Mouse (Mus musculus): ENCODE measurements around the gene A230072I06Rik. TPM values are rescaled to one million over a fixed set of nuclear protein-coding genes. Genes with fewer than 3 reads are reported as not detected.

A230072I06Rik gene
- polyA plus RNA-seq, 1 experiment from 2014 or later: not detected

DNA sequence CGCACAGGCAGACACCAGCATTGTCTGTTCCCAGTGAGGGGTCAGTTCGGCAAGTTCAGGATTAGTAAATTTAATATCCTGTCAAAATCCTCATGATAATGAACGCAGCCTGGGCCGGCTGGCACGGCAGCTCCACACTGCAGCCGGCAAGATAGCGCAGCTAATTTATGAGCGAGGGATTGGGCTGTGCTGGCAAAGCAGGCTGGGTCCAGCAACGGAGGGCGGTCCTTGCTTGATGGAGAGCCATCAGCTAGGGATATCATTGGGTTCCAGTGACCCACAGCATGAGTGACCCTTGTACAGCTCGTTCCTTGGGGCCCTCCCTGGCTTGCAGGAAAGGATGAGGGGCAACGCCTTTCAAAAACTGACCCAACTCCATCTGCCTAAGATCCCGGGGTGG lies 48.6 kb downstream of the A230072I06Rik start:
- Histone ChIP-seq H3K4me2 (ENCODE audit: low read length) (no peak overlapping the region), H3K27ac (no peak overlapping the region), H3K9ac (ENCODE audit: low read depth, low read length) (no peak overlapping the region), H3K9me3 (replicated peaks; ENCODE audit: low read length) (no peaks in the 10 kb centered on the region), H3K4me3 (replicated peaks; ENCODE audit: low read depth, low read length) (no peak overlapping the region), H3K36me3 (ENCODE audit: insufficient read depth, low read length) (no peaks in the 10 kb centered on the region), H3K4me1 (replicated peaks; ENCODE audit: insufficient read depth, low read length) (no peaks in the 10 kb centered on the region), H3K27me3 (ENCODE audit: insufficient read depth, low read length) (no peaks in the 10 kb centered on the region)
- DNase-seq (ENCODE audit: low spot score) (no peak), ATAC-seq (replicated peaks; ENCODE audit: low FRiP score, low read depth) (no peak)
- no peak for TF ChIP-seq CTCF (IDR thresholded peaks at IDR 0.05; ENCODE audit: low read depth)
- 56% methylated on average over 13 of the region's 13 CpGs for WGBS

DNA sequence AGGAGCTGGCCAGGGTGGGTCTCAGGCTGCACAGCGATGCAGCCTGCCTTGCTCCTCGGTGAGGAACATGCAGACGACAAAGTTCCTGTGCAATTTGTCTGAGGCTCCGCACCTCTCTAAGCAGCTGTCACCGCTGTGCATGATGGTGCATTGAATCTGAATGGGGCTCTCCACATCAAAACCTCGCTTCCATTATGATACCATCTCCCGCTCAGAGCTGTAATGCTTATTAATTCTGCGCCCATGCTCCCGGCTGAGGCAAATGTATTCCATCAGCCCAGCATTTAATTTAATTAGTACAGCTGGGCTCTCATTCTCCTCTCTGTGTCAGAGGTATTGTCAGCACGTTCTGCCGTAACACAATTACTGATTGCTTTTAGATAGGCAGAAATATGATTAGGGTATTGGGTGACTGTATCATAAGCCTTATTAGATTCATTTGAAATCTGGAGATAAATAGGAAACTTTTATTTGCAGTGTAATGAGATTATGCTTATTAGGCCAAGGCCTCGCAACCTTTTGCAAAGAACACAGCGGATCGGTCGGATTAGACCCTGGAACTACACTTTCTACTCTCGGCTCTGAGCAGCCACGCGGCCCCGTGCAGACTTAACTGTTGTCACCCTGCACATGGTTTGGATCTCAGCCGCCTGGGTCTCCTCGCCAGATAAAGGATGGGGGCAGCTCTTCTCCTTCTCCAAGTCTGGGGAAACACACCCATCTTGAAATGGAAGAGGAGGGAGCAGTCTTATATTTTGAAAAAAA lies 49.3 kb downstream of the A230072I06Rik start:
- Histone ChIP-seq H3K27me3 (ENCODE audit: insufficient read depth, low read length) (peaks cover 1% of the 10 kb centered on the region; the same call in 1 of the 2 replicates), H3K36me3 (ENCODE audit: insufficient read depth, low read length) (no peaks in the 10 kb centered on the region), H3K4me2 (ENCODE audit: low read length) (no peak overlapping the region), H3K9ac (ENCODE audit: low read depth, low read length) (no peak overlapping the region), H3K27ac (no peak overlapping the region), H3K9me3 (replicated peaks; ENCODE audit: low read length) (no peaks in the 10 kb centered on the region), H3K4me1 (replicated peaks; ENCODE audit: insufficient read depth, low read length) (no peaks in the 10 kb centered on the region), H3K4me3 (replicated peaks; ENCODE audit: low read depth, low read length) (no peak overlapping the region)
- TF ChIP-seq CTCF (IDR thresholded peaks at IDR 0.05; ENCODE audit: low read depth): no peak
- no peak for ATAC-seq (replicated peaks; ENCODE audit: low FRiP score, low read depth)
- DNase-seq (ENCODE audit: low spot score): no peak
- WGBS: 78% methylated on average over 21 of the region's 21 CpGs

DNA sequence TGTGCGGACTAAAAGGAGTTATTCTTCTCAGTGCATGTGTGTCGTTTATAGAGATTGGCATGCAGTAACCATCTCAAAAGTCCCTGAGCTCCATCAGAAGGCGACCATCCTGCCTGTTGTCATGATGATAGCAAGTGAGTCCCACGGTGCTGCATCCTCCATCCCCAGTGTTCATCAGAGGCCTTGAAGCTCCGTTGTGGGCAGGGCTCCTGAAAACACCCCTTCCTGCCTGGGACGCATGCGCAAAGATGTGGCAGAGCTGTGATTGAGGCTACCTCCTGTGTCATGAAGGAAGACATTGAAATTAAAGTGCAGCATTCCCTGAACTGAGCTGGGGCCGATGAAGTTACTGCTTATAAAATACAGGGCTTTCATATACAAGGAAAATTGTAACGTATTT lies 49.9 kb downstream of the A230072I06Rik start:
- WGBS: 78% methylated on average over 9 of the region's 9 CpGs
- no peaks in the 10 kb centered on the region for H3K4me1 ChIP-seq (replicated peaks; ENCODE audit: insufficient read depth, low read length)
- H3K27me3 ChIP-seq (ENCODE audit: insufficient read depth, low read length): peaks cover 4% of the 10 kb centered on the region; the same call in 1 of the 2 replicates
- DNase-seq (ENCODE audit: low spot score) (no peak), ATAC-seq (replicated peaks; ENCODE audit: low FRiP score, low read depth) (no peak)
- no peaks in the 10 kb centered on the region for H3K9me3 ChIP-seq (replicated peaks; ENCODE audit: low read length)
- TF ChIP-seq CTCF (IDR thresholded peaks at IDR 0.05; ENCODE audit: low read depth): no peak
- H3K4me3 ChIP-seq (replicated peaks; ENCODE audit: low read depth, low read length): no peak overlapping the region
- no peak overlapping the region for H3K4me2 ChIP-seq (ENCODE audit: low read length)
- no peaks in the 10 kb centered on the region for H3K36me3 ChIP-seq (ENCODE audit: insufficient read depth, low read length)
- H3K9ac ChIP-seq (ENCODE audit: low read depth, low read length): no peak overlapping the region
- no peak overlapping the region for H3K27ac ChIP-seq

DNA sequence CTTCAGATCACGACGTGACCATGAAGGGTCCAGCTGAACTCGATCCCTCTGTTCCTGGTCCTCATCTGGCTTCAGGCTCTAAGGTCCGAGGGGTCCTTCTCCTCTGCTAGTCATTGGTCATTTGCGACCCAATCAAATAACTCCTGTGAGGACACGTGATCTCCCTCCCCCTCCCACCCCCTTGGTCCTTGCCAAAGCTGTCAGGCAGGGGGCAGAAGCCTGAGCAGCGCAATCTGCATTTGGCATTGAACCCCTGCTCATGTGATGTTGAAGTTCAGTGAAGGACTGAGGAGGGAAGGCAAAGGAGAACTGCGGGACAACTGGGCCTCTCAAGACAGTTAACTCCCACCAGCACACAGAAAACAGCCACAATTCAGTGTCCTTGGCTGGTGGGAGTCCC lies 51.4 kb downstream of the A230072I06Rik start:
- peaks cover 4% of the 10 kb centered on the region; the same call in 1 of the 2 replicates for H3K27me3 ChIP-seq (ENCODE audit: insufficient read depth, low read length)
- H3K9me3 ChIP-seq (replicated peaks; ENCODE audit: low read length): no peaks in the 10 kb centered on the region
- DNase-seq (ENCODE audit: low spot score) (no peak), ATAC-seq (replicated peaks; ENCODE audit: low FRiP score, low read depth) (no peak)
- H3K9ac ChIP-seq (ENCODE audit: low read depth, low read length): no peak overlapping the region
- no peaks in the 10 kb centered on the region for H3K4me1 ChIP-seq (replicated peaks; ENCODE audit: insufficient read depth, low read length)
- 29% methylated on average over 8 of the region's 8 CpGs for WGBS
- no peak overlapping the region for H3K27ac ChIP-seq
- no peak overlapping the region for H3K4me2 ChIP-seq (ENCODE audit: low read length)
- TF ChIP-seq CTCF (IDR thresholded peaks at IDR 0.05; ENCODE audit: low read depth): 0 out of 2 replicates have a peak, but pooled peaks have one; percentile 18
- H3K4me3 ChIP-seq (replicated peaks; ENCODE audit: low read depth, low read length): no peak overlapping the region
- H3K36me3 ChIP-seq (ENCODE audit: insufficient read depth, low read length): no peaks in the 10 kb centered on the region

Other genes starting within 250 kb of the A230072I06Rik start
- not detected in 2 replicates for gene Sox1, start 116.5 kb downstream of the A230072I06Rik start, polyA plus RNA-seq (2015; fragmentation: Nextera tagmentation; extraction: Ambion mirVana)

Data from kidney, postnatal 0 days (tissue).